Mouse (Mus musculus) CD4-positive, CD25-positive, alpha-beta regulatory T cell, adult 4 months (primary cell): ENCODE data around the gene Susd6. TPM values are rescaled to one million over a fixed set of nuclear protein-coding genes. Genes with fewer than 3 reads are reported as not detected.
"Not testable (repeated sequence)": the region's sequence is repeated elsewhere in the genome, so short reads cannot be mapped to it uniquely, and the experiment has no call there.

Experiments used
- ATAC-seq: one replicate; pipeline ENCODE4 v1.8.0; 2017
- polyA plus RNA-seq, 2 experiments: library from polyadenylated mRNA; unstranded; fragments of 100-300 nt; shearing (Covaris generic); gene quantifications; one replicate each; pipeline ENCODE4 v1.2.1; 2017

Gene Susd6
- polyA plus RNA-seq, 2 experiments from 2014 or later: 23.1 to 29.8 TPM

- ATAC-seq: no peak
These were observed 4.7 kb upstream of the Susd6 start for GRCm38 (mm10) chr12:80785597-80785996.

GRCm38 (mm10) chr12:80786591-80786990, 3.7 kb upstream of the Susd6 start:
- ATAC-seq: no peak

- ATAC-seq: no peak
These were observed 2.7 kb upstream of the Susd6 start for GRCm38 (mm10) chr12:80787604-80788003.

- ATAC-seq: no peak
These were observed 2.1 kb upstream of the Susd6 start for GRCm38 (mm10) chr12:80788188-80788587.

- not testable (repeated sequence) for ATAC-seq
These were observed 1.0 kb upstream of the Susd6 start for GRCm38 (mm10) chr12:80789276-80789675.

- ATAC-seq: peak; percentile 35
These were observed 625 bp downstream of the Susd6 start for GRCm38 (mm10) chr12:80790700-80791570.

GRCm38 (mm10) chr12:80791571-80792444, 1.5 kb downstream of the Susd6 start:
- ATAC-seq: no peak

GRCm38 (mm10) chr12:80792867-80793266, 2.6 kb downstream of the Susd6 start:
- ATAC-seq: peak; percentile 68

GRCm38 (mm10) chr12:80793535-80793934, 3.2 kb downstream of the Susd6 start:
- ATAC-seq: no peak

- no peak for ATAC-seq
These were observed 4.2 kb downstream of the Susd6 start for GRCm38 (mm10) chr12:80794522-80794921.

GRCm38 (mm10) chr12:80794935-80795785, 4.8 kb downstream of the Susd6 start:
- no peak for ATAC-seq

- ATAC-seq: no peak
These were observed 8.0 kb downstream of the Susd6 start for GRCm38 (mm10) chr12:80798271-80798670.

- no peak for ATAC-seq
These were observed 9.8 kb downstream of the Susd6 start for GRCm38 (mm10) chr12:80800156-80800555.

GRCm38 (mm10) chr12:80801443-80801842, 11.1 kb downstream of the Susd6 start:
- no peak for ATAC-seq

GRCm38 (mm10) chr12:80803924-80804323, 13.6 kb downstream of the Susd6 start:
- ATAC-seq: no peak

GRCm38 (mm10) chr12:80804861-80805428, 14.6 kb downstream of the Susd6 start:
- ATAC-seq: peak; percentile 38

GRCm38 (mm10) chr12:80807451-80808085, 17.3 kb downstream of the Susd6 start:
- no peak for ATAC-seq

GRCm38 (mm10) chr12:80810005-80810404, 19.7 kb downstream of the Susd6 start:
- ATAC-seq: no peak

- ATAC-seq: no peak
These were observed 21.6 kb downstream of the Susd6 start for GRCm38 (mm10) chr12:80811646-80812509.

- no peak for ATAC-seq
These were observed 22.2 kb downstream of the Susd6 start for GRCm38 (mm10) chr12:80812510-80812820.

GRCm38 (mm10) chr12:80813456-80813855, 23.1 kb downstream of the Susd6 start:
- ATAC-seq: no peak
